Mouse (Mus musculus) ovary, adult 10 weeks (tissue): Measurements from ENCODE around the gene Cdc73. TPM values are rescaled to one million over a fixed set of nuclear protein-coding genes. Genes with fewer than 3 reads are reported as not detected.

Experiments
- polyA plus RNA-seq: library from polyadenylated mRNA; stranded (reverse); fragments of 350-450 nt; fragmentation: Illumina TruSeq; extraction: RNeasy Lipid Tissue Mini Kit (QIAGEN cat#74804); gene quantifications from one replicate; pipeline ENCODE4 v1.2.3, GENCODE M21; 2014

The Cdc73 gene
- polyA plus RNA-seq, result 199 TPM

DNA sequence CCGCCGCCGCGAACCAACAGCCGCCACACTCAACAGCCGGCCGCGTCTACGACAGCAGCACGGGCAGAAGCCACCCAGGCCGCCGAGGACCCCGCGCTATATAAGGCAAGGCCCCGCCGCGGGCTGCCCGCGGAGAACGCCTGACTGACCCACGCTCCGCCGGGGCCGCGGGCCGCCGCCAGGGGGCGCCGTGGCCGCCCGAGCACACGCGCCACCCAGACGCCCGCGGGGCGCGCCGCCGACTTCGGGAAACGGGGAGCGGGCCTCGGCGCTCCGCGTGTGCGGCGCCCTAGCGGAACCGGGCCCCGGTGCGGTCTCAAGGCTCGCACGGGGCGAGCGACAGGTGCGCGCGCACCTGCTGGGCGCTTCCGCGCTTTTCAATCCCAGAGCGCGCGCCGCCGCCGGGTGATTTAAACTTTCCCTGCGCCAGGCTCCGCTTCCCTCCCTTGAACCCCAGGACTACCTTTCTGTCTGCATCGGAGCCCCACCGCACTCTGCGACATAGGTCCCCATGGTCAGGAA, at the start of gene Cdc73:
Gene Cdc73 (minus strand): TSS at position 153 of the 522 bp plus-strand sequence.

DNA sequence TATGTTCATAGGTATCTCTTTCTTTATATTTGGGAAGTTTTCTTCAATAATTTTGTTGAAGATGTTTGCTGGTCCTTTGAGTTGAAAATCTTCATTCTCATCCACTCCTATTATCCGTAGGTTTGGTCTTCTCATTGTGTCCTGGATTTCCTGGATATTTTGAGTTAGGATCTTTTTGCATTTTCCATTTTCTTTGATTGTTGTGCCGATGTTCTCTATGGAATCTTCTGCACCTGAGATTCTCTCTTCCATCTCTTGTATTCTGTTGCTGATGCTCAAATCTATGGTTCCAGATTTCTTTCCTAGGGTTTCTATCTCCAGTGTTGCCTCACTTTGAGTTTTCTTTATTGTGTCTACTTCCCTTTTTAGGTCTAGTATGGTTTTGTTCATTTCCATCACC, 13.3 kb upstream of the Cdc73 start, which contains the start of gene Glrx2:
Gene Glrx2 (plus strand): TSS at position 301 of the 400 bp plus-strand sequence.

DNA sequence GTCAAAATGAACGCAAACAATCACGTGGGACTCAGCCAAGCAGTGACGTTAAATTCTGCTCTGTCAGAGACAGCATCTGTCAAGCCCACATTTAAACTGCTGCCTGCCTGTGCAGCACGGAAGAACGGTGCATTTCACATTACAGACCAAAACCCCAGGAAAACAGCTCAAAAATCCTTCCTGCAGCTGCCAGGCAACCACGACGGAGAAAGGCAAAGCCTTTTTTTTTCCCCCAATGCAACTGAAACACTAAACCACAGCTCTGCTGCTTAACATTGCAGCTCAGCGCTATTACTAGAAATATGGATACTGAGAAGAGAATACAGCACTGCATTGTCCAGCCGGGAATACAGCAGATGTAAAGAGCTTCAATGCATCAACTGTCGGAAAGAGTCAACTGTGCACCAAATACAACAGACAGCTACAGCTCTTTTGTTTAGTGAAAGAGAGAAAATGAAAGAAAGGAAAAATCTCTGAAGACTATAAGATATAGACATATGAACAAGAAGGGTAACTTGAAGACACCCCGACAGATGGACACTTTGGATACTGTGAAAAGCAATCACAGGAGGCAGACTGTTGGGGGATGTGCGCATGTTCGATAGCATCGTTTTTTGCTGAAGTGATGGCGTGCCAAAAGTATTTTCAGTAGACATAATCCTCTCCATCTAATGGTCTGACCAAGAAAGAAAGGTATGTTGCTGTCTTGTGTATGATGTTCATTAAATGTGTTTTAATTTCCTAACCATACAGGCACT, 61.9 kb downstream of the Cdc73 start, which contains the start of gene B3galt2:
Gene B3galt2 (plus strand): TSS at position 15 of the 758 bp plus-strand sequence.

Other genes starting within 250 kb of the Cdc73 start
- 5.8 TPM for gene B3galt2, start 62.2 kb downstream of the Cdc73 start, polyA plus RNA-seq
- gene Glrx2, start 13.4 kb upstream of the Cdc73 start, polyA plus RNA-seq, result 123 TPM
- gene Trove2, start 74.2 kb upstream of the Cdc73 start, polyA plus RNA-seq, result 89.1 TPM
- 142 TPM for gene Uchl5, start 74.4 kb upstream of the Cdc73 start, polyA plus RNA-seq